Mouse (Mus musculus): Measurements from ENCODE around the gene Cfap58. TPM values are rescaled to one million over a fixed set of nuclear protein-coding genes. Genes with fewer than 3 reads are reported as not detected.
A peak's percentile ranks its signal among the peaks of the same experiment; 100 is the strongest.

Cfap58 gene
- polyA plus RNA-seq, 1 experiment from 2014 or later, result 0.20 TPM

DNA sequence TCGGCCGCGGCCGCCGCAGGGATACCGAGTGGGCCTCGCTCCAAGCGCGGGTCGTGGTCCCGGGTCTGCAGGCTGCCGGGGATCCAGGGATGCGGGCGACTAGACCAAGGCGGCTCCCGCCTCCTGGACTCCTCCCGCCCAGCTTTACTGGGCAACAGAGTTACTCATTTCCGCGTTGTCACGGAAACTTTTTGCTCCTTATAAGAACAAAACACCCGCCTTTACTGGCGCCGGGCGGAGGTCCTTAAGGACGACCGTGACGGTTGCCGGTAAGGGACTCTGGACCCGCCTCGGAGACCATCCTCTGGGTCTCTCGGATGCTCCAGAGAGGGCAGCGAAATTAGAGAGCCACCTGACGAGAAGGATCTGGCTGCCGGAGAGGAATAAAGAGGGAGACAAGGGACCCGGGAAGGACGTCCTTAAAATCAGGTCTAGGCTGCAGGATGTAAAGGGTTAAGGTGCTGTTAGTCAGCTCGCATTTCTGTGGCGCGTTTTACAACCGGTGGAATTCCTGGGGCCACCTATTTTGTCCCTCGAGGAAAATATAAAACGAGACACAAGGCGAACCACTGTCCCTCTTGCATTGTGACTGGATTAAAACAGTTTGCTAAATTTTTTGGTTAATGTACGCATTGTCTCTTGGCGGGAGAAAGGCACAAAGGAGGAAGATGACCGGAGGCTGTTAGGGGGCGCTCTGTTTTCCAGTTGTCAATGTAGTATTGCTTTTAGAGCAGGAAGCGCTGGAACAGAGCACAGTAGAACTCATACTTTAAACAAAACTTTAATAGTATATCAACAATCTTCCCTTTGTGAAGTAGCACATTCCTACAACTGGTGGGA, 18.1 kb upstream of the Cfap58 start, which contains the start of the genes Cfap43 and Itprip:
Gene Cfap43 (minus strand): TSS at position 162 of the 840 bp plus-strand sequence.
Gene Itprip (minus strand): TSS at position 174 of the 840 bp plus-strand sequence.
- Histone ChIP-seq H3K9ac (peak within 1 kb of the TSS; percentile 82), H3K36me3 (no peaks in the 10 kb centered on the region), H3K4me2 (replicated peaks) (peak within 1 kb of the TSS; percentile 82), H3K4me3 (peak within 1 kb of the TSS; percentile 78), H3K4me1 (peaks cover 28% of the 10 kb centered on the region), H3K27ac (peak within 1 kb of the TSS; percentile 43; the same call in 1 of the 2 replicates), H3K9me3 (no peaks in the 10 kb centered on the region), H3K27me3 (replicated peaks) (no peaks in the 10 kb centered on the region)
- WGBS, result under 1% methylated on average over 48 of the region's 48 CpGs
- peak; percentile 74 for ATAC-seq (ENCODE audit: low FRiP score, low read depth)

- Histone ChIP-seq H3K4me2 (replicated peaks) (peak overlapping the region; percentile 82), H3K9me3 (no peaks in the 10 kb centered on the region), H3K4me3 (peak overlapping the region; percentile 78; the same call in 1 of the 2 replicates), H3K9ac (peak overlapping the region; percentile 82; the same call in 1 of the 2 replicates), H3K27me3 (replicated peaks) (no peaks in the 10 kb centered on the region), H3K27ac (no peak overlapping the region), H3K4me1 (peaks cover 28% of the 10 kb centered on the region), H3K36me3 (no peaks in the 10 kb centered on the region)
- 6% methylated on average over 8 of the region's 8 CpGs for WGBS
- no peak for ATAC-seq (ENCODE audit: low FRiP score, low read depth)
Observed at GRCm38 (mm10) chr19:47919966-47920375, 17.5 kb upstream of the Cfap58 start.

DNA sequence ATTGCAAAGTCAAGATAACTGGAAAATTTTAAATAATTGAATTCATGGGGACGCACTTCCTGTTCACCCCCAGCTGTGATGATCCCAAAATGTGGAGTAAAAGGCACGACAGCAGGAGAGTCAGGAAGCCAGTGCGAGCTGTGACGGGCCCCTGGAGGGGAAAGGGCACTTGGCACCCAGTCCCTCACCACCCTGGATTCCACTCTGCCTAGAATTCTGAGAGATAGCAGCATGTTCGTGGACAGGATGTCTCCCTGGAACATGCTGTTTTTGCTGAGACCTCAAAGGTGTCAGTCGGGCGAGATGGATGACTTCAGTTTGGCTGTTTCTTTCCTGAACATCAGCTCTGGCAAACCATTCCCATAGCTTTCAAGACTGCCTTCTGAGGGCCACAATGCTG, 11.7 kb upstream of the Cfap58 start:
- Histone ChIP-seq H3K27me3 (replicated peaks) (no peaks in the 10 kb centered on the region), H3K36me3 (no peaks in the 10 kb centered on the region), H3K9me3 (no peaks in the 10 kb centered on the region), H3K4me1 (no peaks in the 10 kb centered on the region), H3K4me2 (replicated peaks) (no peak overlapping the region), H3K27ac (no peak overlapping the region), H3K9ac (no peak overlapping the region), H3K4me3 (no peak overlapping the region)
- no peak for ATAC-seq (ENCODE audit: low FRiP score, low read depth)
- 85% methylated on average over 7 of the region's 7 CpGs for WGBS

- H3K27ac ChIP-seq, result no peak overlapping the region
- no peaks in the 10 kb centered on the region for H3K4me1 ChIP-seq
- H3K9ac ChIP-seq, result no peak overlapping the region
- H3K4me2 ChIP-seq (replicated peaks), result no peak overlapping the region
- ATAC-seq (ENCODE audit: low FRiP score, low read depth), result no peak
- H3K27me3 ChIP-seq (replicated peaks), result no peaks in the 10 kb centered on the region
- WGBS, result 98% methylated on average over 2 of the region's 2 CpGs
- no peaks in the 10 kb centered on the region for H3K9me3 ChIP-seq
- no peaks in the 10 kb centered on the region for H3K36me3 ChIP-seq
- no peak overlapping the region for H3K4me3 ChIP-seq
Observed at GRCm38 (mm10) chr19:47927032-47927431, 10.4 kb upstream of the Cfap58 start.

DNA sequence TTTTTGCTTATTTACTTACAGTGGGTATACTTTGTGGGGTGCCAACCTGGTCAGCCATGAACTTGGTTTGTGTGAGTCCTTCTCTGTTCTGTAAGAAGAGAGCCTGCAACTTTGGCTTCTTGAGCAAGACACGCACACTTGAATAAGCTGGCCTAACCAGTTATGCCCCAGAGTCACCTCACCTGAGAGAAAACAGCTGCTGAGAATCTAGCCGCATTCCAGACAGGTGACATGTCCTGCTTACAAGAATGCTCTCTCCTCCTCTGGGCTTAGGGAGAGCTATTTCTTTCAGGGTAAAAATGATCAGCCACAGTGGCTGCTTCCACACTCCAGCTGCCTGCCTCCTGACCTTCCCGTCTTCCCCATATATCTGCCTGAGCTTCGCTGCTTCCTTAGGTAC, 8.4 kb upstream of the Cfap58 start:
- Histone ChIP-seq H3K36me3 (no peaks in the 10 kb centered on the region), H3K4me2 (replicated peaks) (no peak overlapping the region), H3K4me3 (no peak overlapping the region), H3K27me3 (replicated peaks) (no peaks in the 10 kb centered on the region), H3K4me1 (no peaks in the 10 kb centered on the region), H3K9ac (no peak overlapping the region), H3K27ac (no peak overlapping the region), H3K9me3 (no peaks in the 10 kb centered on the region)
- no peak for ATAC-seq (ENCODE audit: low FRiP score, low read depth)
- 80% methylated on average over 4 of the region's 4 CpGs for WGBS

DNA sequence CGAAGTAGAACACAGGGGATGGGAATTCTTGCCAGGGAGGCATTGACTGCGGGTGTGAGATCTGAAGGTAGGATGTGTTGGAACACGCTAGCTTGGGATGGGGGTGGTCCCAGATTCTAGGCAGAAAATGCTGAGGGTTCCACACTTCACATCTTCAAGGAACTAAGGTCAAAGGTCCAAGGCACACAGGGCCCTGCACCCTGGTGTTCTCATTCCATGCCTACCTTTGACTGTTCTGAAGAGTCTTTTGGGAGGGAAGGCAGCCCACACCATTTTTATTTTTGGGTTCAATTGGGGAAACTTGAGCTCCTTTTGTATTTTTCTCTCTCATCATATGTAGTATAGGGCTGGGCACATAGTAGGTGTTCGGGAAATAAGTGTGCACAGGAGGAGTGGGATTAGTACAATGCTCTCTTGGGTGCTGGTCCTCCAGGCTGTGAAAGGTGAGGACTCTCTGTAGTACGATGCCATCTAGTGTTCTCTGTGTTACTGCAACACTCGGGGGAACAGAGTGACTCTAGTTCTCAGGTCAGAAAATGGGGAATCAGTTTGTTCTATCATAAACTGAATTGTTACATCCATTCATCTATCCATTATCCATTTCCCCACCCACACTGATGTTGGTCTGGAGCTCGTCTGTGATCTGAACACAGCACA, 5.4 kb upstream of the Cfap58 start:
- ATAC-seq (ENCODE audit: low FRiP score, low read depth), result peak; percentile 74
- Histone ChIP-seq H3K36me3 (no peaks in the 10 kb centered on the region), H3K27me3 (replicated peaks) (no peaks in the 10 kb centered on the region), H3K4me2 (replicated peaks) (no peak overlapping the region), H3K4me1 (no peaks in the 10 kb centered on the region), H3K4me3 (no peak overlapping the region), H3K9me3 (no peaks in the 10 kb centered on the region), H3K9ac (no peak overlapping the region), H3K27ac (no peak overlapping the region)
- WGBS, result 46% methylated on average over 7 of the region's 7 CpGs

DNA sequence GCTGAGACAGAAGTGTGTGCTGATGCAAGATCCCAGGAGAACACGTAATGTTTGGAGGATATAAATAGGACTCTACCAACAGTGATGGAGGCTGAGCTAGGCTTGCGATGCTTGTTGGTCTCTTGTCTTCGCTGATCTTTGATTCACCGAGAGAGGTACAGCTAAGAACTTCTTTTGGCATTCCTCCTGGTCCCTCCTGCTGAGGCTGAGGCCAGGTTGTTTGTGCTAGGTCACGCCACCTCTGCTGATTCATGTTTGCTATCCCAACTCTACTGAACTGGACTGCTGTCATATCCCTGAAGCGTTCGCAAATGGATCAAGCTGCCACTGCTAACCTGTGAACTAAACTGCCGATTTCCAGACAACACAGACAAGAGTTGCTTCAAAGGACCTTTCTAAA, 3.3 kb upstream of the Cfap58 start:
- Histone ChIP-seq H3K4me1 (0 out of 2 replicates have a peak, but pooled peaks cover 3% of the 10 kb centered on the region), H3K4me2 (replicated peaks) (no peak overlapping the region), H3K36me3 (no peaks in the 10 kb centered on the region), H3K4me3 (no peak overlapping the region), H3K27me3 (replicated peaks) (no peaks in the 10 kb centered on the region), H3K9ac (no peak overlapping the region), H3K27ac (no peak overlapping the region), H3K9me3 (no peaks in the 10 kb centered on the region)
- no peak for ATAC-seq (ENCODE audit: low FRiP score, low read depth)
- 95% methylated on average over 8 of the region's 8 CpGs for whole genome bisulfite sequencing

DNA sequence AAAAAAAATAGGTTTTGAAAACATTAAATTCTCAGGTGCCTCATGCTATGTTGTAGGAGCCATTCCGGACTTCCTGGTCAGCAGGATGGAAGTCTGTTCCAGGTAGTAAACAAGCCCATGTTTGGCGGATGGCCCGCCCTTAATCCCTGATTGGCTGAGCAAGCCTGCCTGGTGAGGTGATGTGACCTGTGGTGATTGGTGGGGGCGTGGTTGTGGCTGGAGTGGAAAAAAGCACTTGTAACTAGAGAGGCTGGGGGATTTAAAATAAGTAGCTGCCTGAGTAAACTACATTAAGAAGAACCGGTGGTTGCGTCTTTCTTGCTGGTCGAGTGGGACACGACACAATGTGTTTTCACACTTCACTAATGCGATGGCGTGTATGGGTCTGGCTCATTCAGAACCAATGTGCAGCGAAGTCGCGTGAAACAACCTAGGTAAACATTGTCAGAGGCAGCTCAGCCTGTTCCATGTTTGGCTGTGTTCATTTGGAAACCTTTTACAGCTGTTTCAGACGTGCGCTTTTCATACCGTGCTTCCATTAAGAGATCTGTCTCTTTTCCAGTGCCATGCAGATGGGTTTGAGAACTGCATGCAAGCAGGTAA, 2.7 kb upstream of the Cfap58 start:
- H3K4me2 ChIP-seq (replicated peaks), result no peak overlapping the region
- WGBS, result 78% methylated on average over 16 of the region's 16 CpGs

GRCm38 (mm10) chr19:47935530-47935929, 1.9 kb upstream of the Cfap58 start:
- no peak for ATAC-seq (ENCODE audit: low FRiP score, low read depth)
- Histone ChIP-seq H3K9me3 (no peaks in the 10 kb centered on the region), H3K4me2 (replicated peaks) (no peak overlapping the region), H3K36me3 (no peaks in the 10 kb centered on the region), H3K27me3 (replicated peaks) (no peaks in the 10 kb centered on the region), H3K27ac (no peak overlapping the region), H3K4me1 (0 out of 2 replicates have a peak, but pooled peaks cover 3% of the 10 kb centered on the region), H3K9ac (no peak overlapping the region), H3K4me3 (no peak overlapping the region)
- WGBS, result 88% methylated on average over 6 of the region's 6 CpGs

More for the DNA sequence above, 2.7 kb upstream of the Cfap58 start:
- Histone ChIP-seq H3K27me3 (replicated peaks) (no peaks in the 10 kb centered on the region), H3K4me3 (no peak overlapping the region), H3K4me1 (0 out of 2 replicates have a peak, but pooled peaks cover 3% of the 10 kb centered on the region), H3K9me3 (no peaks in the 10 kb centered on the region), H3K27ac (no peak overlapping the region), H3K36me3 (no peaks in the 10 kb centered on the region), H3K9ac (no peak overlapping the region)
- ATAC-seq (ENCODE audit: low FRiP score, low read depth), result no peak

GRCm38 (mm10) chr19:47936490-47936889, 985 bp upstream of the Cfap58 start:
- 0 out of 2 replicates have a peak, but pooled peaks cover 3% of the 10 kb centered on the region for H3K4me1 ChIP-seq
- 93% methylated on average over 11 of the region's 11 CpGs for WGBS
- no peaks in the 10 kb centered on the region for H3K9me3 ChIP-seq
- no peak overlapping the region; the same call in 1 of the 2 replicates for H3K4me2 ChIP-seq (replicated peaks)
- H3K36me3 ChIP-seq, result no peaks in the 10 kb centered on the region
- H3K9ac ChIP-seq, result no peak overlapping the region
- no peaks in the 10 kb centered on the region for H3K27me3 ChIP-seq (replicated peaks)
- no peak for ATAC-seq (ENCODE audit: low FRiP score, low read depth)
- no peak overlapping the region for H3K4me3 ChIP-seq
- H3K27ac ChIP-seq, result no peak overlapping the region

DNA sequence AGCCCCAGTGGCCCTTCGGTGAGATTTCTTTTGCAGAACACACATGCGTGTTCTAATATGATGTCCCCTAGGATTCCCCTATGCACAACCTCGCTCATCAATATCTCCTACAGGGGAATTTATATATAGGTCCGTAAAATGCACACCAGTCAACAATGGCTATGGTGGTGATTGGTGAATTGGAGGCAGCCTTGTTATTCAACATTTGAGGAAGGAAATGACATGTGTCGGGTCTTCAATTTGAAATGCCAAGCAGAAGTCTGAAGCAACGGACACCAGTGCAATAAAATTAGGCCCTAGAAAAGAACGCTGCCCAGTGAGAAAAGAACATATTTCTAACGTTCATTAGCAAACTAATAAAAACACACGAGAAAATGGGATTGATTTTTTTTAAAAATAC, 537 bp upstream of the Cfap58 start:
- ATAC-seq (ENCODE audit: low FRiP score, low read depth), result no peak
- Histone ChIP-seq H3K4me3 (no peak overlapping the region), H3K9ac (no peak overlapping the region)

GRCm38 (mm10) chr19:47939361-47939760, 1.9 kb downstream of the Cfap58 start:
- WGBS, result 88% methylated on average over 6 of the region's 6 CpGs
- Histone ChIP-seq H3K4me2 (replicated peaks) (no peak overlapping the region), H3K27ac (no peak overlapping the region), H3K9ac (no peak overlapping the region), H3K27me3 (replicated peaks) (no peaks in the 10 kb centered on the region), H3K4me1 (0 out of 2 replicates have a peak, but pooled peaks cover 3% of the 10 kb centered on the region), H3K36me3 (no peaks in the 10 kb centered on the region), H3K4me3 (no peak overlapping the region), H3K9me3 (no peaks in the 10 kb centered on the region)
- no peak for ATAC-seq (ENCODE audit: low FRiP score, low read depth)

More for the DNA sequence above, 537 bp upstream of the Cfap58 start:
- 0 out of 2 replicates have a peak, but pooled peaks cover 3% of the 10 kb centered on the region for H3K4me1 ChIP-seq
- no peaks in the 10 kb centered on the region for H3K36me3 ChIP-seq
- no peaks in the 10 kb centered on the region for H3K27me3 ChIP-seq (replicated peaks)
- H3K27ac ChIP-seq, result no peak overlapping the region
- 58% methylated on average over 9 of the region's 9 CpGs for WGBS
- H3K4me2 ChIP-seq (replicated peaks), result peak overlapping the region; percentile 71
- no peaks in the 10 kb centered on the region for H3K9me3 ChIP-seq
